Mouse (Mus musculus) heart, embryonic 11.5 days (tissue): ENCODE data around the gene 2010109A12Rik. TPM values are rescaled to one million over a fixed set of nuclear protein-coding genes. Genes with fewer than 3 reads are reported as not detected.

Experiments
- ATAC-seq: fragments of 200-750 bp; cut with Nextera tagmentation; replicated peaks from 2 replicates; pipeline ENCODE4 v1.8.0; 2017; ENCODE audit warnings: moderate library complexity; ENCODE audit not compliant: insufficient number of reproducible peaks, low FRiP score, low TSS enrichment
- H3K27ac ChIP-seq: fragments of 300-500 bp; sonication (generic); 2 replicates; pipeline ENCODE4 v1.5.1; 2014; ENCODE audit warnings: mild to moderate bottlenecking, low read depth, low read length
- H3K27me3 ChIP-seq: fragments of 300-500 bp; sonication (generic); 2 replicates; pipeline ENCODE4 v1.6.1; 2014; ENCODE audit warnings: mild to moderate bottlenecking, low read length, mixed read lengths; ENCODE audit not compliant: control insufficient read depth, insufficient read depth
- H3K36me3 ChIP-seq: fragments of 300-500 bp; sonication (generic); 2 replicates; pipeline ENCODE4 v1.6.1; 2014; ENCODE audit warnings: mild to moderate bottlenecking, low read length, moderate library complexity, mixed read lengths; ENCODE audit not compliant: control insufficient read depth, insufficient read depth
- H3K4me1 ChIP-seq: fragments of 300-500 bp; sonication (generic); 2 replicates; pipeline ENCODE4 v1.6.1; 2014; ENCODE audit warnings: low read length; ENCODE audit not compliant: control insufficient read depth, insufficient read depth
- H3K4me2 ChIP-seq: fragments of 300-500 bp; sonication (generic); 2 replicates; pipeline ENCODE4 v1.6.1; 2014; ENCODE audit warnings: mild to moderate bottlenecking, moderate library complexity
- H3K4me3 ChIP-seq: fragments of 300-500 bp; sonication (generic); 2 replicates; pipeline ENCODE4 v1.5.1; 2014; ENCODE audit warnings: low read depth, low read length
- H3K9ac ChIP-seq: fragments of 300-500 bp; sonication (generic); 2 replicates; pipeline ENCODE4 v1.6.1; 2014; ENCODE audit warnings: mild to moderate bottlenecking, low read depth, low read length, moderate library complexity
- H3K9me3 ChIP-seq: fragments of 300-500 bp; sonication (generic); replicated peaks from 2 replicates; pipeline ENCODE4 v1.6.1; 2016; ENCODE audit warnings: low read length; ENCODE audit not compliant: control insufficient read depth
- WGBS: fragments of 180-500 bp; shearing (Covaris S2); extraction: QIAGEN DNeasy Blood & Tissue Kit; methylation state at CpG from one replicate; pipeline ENCODE4 v1.1.7; 2014; ENCODE audit not compliant: insufficient replicate concordance; 5-methylcytosine and 5-hydroxymethylcytosine counted together
- polyA plus RNA-seq: library from polyadenylated mRNA; unstranded; fragments of >200 nt; fragmentation: Nextera tagmentation; extraction: Ambion mirVana; gene quantifications from 2 replicates; pipeline ENCODE4 v1.2.1, GENCODE M21; 2014

2010109A12Rik gene
- 1.2 and 1.6 TPM in 2 replicates for polyA plus RNA-seq

- Histone ChIP-seq H3K4me2 (peak within 1 kb of the TSS; percentile 87), H3K9ac (peak within 1 kb of the TSS; percentile 98), H3K27me3 (no peaks in the 10 kb centered on the region), H3K36me3 (no peaks in the 10 kb centered on the region; the same call in 1 of the 2 replicates), H3K4me1 (peaks cover 7% of the 10 kb centered on the region; the same call in 1 of the 2 replicates), H3K27ac (peak within 1 kb of the TSS; percentile 95), H3K9me3 (no peaks in the 10 kb centered on the region), H3K4me3 (peak within 1 kb of the TSS; percentile 97)
- WGBS: under 1% methylated on average over 79 of the region's 79 CpGs
- peak; percentile 97 for ATAC-seq
Measured at GRCm38 (mm10) chr5:93206109-93207005, at the start of gene 2010109A12Rik, which contains the start of gene Ccni. Gene 2010109A12Rik (plus strand): TSS chr5:93206518. Gene Ccni (minus strand): TSS chr5:93206495.

DNA sequence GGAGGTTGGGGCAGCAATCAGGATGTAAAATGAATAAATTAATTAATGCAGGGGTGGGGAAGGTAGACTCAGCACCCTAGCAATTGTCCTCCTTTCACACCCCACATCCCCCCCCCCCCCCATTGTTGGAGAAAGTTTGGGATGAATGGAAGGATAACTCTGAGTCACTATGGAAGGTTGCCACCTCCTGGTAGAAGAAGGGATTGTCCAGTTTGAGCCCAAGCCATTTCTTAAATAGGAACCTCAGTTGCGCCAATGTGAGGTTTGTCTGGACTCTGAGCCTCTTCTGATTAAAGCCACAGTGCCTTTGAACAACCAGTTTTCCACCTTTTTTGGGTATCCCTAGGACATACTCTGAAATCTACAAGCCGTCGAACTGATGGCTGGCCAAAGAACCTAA is 42.8 kb upstream of the 2010109A12Rik start:
- Histone ChIP-seq H3K4me2 (no peak overlapping the region), H3K9ac (no peak overlapping the region), H3K4me1 (no peaks in the 10 kb centered on the region), H3K4me3 (no peak overlapping the region), H3K27ac (no peak overlapping the region), H3K9me3 (no peaks in the 10 kb centered on the region), H3K36me3 (peaks cover 25% of the 10 kb centered on the region), H3K27me3 (no peaks in the 10 kb centered on the region)
- 87% methylated on average over 3 of the region's 3 CpGs for WGBS
- ATAC-seq: no peak

GRCm38 (mm10) chr5:93167919-93168516 is 38.3 kb upstream of the 2010109A12Rik start:
- H3K9me3 ChIP-seq: no peaks in the 10 kb centered on the region
- H3K9ac ChIP-seq: no peak overlapping the region
- peaks cover 10% of the 10 kb centered on the region; the same call in 1 of the 2 replicates for H3K4me1 ChIP-seq
- ATAC-seq: no peak
- no peak overlapping the region for H3K27ac ChIP-seq
- WGBS: 91% methylated on average over 11 of the region's 11 CpGs
- no peaks in the 10 kb centered on the region for H3K27me3 ChIP-seq
- no peak overlapping the region for H3K4me2 ChIP-seq
- H3K4me3 ChIP-seq: no peak overlapping the region
- H3K36me3 ChIP-seq: peaks cover 28% of the 10 kb centered on the region

DNA sequence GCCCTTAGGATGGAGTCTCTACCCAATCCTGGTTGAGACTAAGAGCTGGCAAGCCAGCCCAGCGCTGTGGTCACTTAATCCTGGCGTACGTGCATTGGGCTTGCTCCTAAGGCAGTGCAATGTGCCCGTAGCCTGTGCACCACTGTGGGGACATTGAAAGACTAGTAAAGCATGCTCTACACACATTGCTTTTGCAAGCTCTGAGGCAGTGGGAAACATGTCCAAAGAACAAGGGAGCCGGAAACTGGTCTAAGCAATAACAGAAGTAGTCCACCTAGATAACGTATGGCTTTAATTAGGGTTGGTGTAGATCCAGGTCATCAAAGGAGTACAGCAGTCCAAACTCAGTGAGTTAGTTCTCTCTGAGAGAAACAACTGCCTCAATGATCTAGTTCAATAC is 37.7 kb upstream of the 2010109A12Rik start:
- Histone ChIP-seq H3K9ac (no peak overlapping the region), H3K4me3 (no peak overlapping the region), H3K27ac (no peak overlapping the region), H3K27me3 (no peaks in the 10 kb centered on the region), H3K9me3 (no peaks in the 10 kb centered on the region), H3K4me2 (no peak overlapping the region), H3K4me1 (peaks cover 10% of the 10 kb centered on the region; the same call in 1 of the 2 replicates), H3K36me3 (peaks cover 30% of the 10 kb centered on the region)
- no peak for ATAC-seq
- WGBS: 92% methylated on average over 6 of the region's 6 CpGs

DNA sequence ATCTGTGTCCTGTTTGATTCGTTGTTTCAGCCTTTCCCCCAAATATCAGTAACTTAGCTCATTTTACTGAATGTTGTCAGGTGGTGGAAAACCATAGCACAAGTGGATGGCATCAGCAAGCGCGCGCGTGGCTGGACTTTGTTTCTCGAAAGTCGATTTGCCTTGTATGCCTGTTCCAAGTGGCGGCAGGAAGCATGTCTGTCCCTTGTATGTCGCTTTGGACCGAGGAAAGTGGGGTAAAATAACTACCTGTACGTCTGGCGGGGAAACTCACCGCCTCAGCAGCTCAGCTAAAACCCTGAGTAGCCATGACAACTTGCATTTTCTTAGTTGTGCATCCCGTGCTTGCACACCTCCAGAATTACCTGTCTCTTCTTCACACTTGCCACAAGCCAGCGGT is 34.9 kb upstream of the 2010109A12Rik start:
- Histone ChIP-seq H3K27me3 (no peaks in the 10 kb centered on the region), H3K4me1 (peaks cover 10% of the 10 kb centered on the region; the same call in 1 of the 2 replicates), H3K9ac (no peak overlapping the region), H3K9me3 (no peaks in the 10 kb centered on the region), H3K4me2 (no peak overlapping the region), H3K36me3 (peaks cover 25% of the 10 kb centered on the region), H3K27ac (no peak overlapping the region), H3K4me3 (no peak overlapping the region)
- ATAC-seq: no peak
- 93% methylated on average over 15 of the region's 15 CpGs for WGBS

- H3K27me3 ChIP-seq: no peaks in the 10 kb centered on the region
- peaks cover 22% of the 10 kb centered on the region for H3K36me3 ChIP-seq
- H3K27ac ChIP-seq: 0 out of 2 replicates have a peak overlapping the region, but pooled peaks have one; percentile 10
- no peaks in the 10 kb centered on the region for H3K9me3 ChIP-seq
- 47% methylated on average over 6 of the region's 6 CpGs for WGBS
- H3K4me2 ChIP-seq: no peak overlapping the region
- H3K9ac ChIP-seq: no peak overlapping the region; the same call in 1 of the 2 replicates
- H3K4me3 ChIP-seq: no peak overlapping the region
- peaks cover 10% of the 10 kb centered on the region; the same call in 1 of the 2 replicates for H3K4me1 ChIP-seq
- ATAC-seq: peak; percentile 18; the same call in 1 of the 2 replicates
Measured at GRCm38 (mm10) chr5:93172536-93172935, 33.8 kb upstream of the 2010109A12Rik start.

GRCm38 (mm10) chr5:93174675-93175074 is 31.6 kb upstream of the 2010109A12Rik start:
- no peak overlapping the region for H3K27ac ChIP-seq
- no peak for ATAC-seq
- H3K4me1 ChIP-seq: peaks cover 10% of the 10 kb centered on the region; the same call in 1 of the 2 replicates
- H3K9me3 ChIP-seq: no peaks in the 10 kb centered on the region
- H3K36me3 ChIP-seq: peaks cover 16% of the 10 kb centered on the region
- no peaks in the 10 kb centered on the region for H3K27me3 ChIP-seq
- 85% methylated on average over 6 of the region's 6 CpGs for WGBS
- H3K9ac ChIP-seq: no peak overlapping the region
- H3K4me3 ChIP-seq: no peak overlapping the region
- no peak overlapping the region for H3K4me2 ChIP-seq

DNA sequence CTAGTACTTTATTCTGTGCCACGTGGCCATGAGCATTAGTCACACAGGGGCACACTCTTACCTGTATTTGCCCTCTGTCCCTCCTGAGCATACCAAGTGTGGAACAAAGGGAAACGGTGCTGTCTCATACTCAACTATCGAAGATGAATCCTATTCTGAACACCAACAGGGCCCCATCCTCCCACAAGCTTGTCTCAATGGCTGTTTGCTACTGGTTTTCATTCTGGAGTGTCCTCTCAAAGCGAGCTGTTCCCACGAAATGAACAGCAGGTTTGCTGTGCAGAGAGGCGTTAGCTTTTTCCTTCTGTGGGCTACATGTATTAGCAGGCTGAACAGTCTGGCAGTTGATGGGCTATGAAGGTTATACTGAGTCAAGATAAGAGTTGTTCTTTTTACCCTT is 27.7 kb upstream of the 2010109A12Rik start:
- WGBS: 82% methylated on average over 6 of the region's 6 CpGs
- no peak overlapping the region for H3K9ac ChIP-seq
- no peak for ATAC-seq
- no peaks in the 10 kb centered on the region for H3K27me3 ChIP-seq
- no peak overlapping the region for H3K4me3 ChIP-seq
- peaks cover 10% of the 10 kb centered on the region; the same call in 1 of the 2 replicates for H3K36me3 ChIP-seq
- H3K4me1 ChIP-seq: no peaks in the 10 kb centered on the region
- H3K9me3 ChIP-seq: no peaks in the 10 kb centered on the region
- H3K4me2 ChIP-seq: no peak overlapping the region
- no peak overlapping the region for H3K27ac ChIP-seq
